Mouse (Mus musculus) large intestine, adult 2 months (tissue): ENCODE results near the gene Crat. TPM values are rescaled to one million over a fixed set of nuclear protein-coding genes. Genes with fewer than 3 reads are reported as not detected.

Experiments
- DNase-seq: peaks from one replicate; pipeline ENCODE4 v3.0.0-alpha.2; 2012; ENCODE audit warnings: low read depth, low spot score
- WGBS: fragments of 180-500 bp; shearing (Covaris S2); methylation state at CpG from one replicate; pipeline ENCODE4 v1.1.7; 2018; 5-methylcytosine and 5-hydroxymethylcytosine counted together
- polyA plus RNA-seq: library from polyadenylated mRNA; depleted of rRNA; stranded (reverse); fragments of >200 nt; gene quantifications from 2 replicates; pipeline ENCODE4 v1.2.3, GENCODE M21; 2012; rRNA removed

Crat gene
- polyA plus RNA-seq, 1 experiment = 45.4 TPM

DNA sequence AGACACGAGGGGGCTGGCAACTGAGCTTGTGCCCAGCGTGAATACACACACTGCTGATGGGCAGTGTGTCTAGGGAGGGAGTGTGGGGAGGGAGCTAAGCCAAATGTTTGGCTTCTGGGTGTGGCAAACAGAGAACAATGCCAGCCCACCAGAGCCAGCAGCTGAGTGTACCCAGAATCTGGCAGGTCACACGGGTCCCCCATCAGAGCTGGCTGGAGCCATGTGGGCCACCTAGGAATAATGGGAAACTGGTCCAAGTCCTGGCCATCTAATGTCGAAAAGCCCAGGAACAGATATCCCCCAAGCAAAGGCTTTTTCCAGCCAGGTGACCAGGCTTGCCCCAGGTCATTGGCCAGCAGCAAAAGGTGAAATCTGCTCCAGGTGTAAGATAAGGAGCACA, 59.8 kb downstream of the Crat start:
- 18% methylated on average over 4 of the region's 4 CpGs for WGBS
- no peak for DNase-seq

DNA sequence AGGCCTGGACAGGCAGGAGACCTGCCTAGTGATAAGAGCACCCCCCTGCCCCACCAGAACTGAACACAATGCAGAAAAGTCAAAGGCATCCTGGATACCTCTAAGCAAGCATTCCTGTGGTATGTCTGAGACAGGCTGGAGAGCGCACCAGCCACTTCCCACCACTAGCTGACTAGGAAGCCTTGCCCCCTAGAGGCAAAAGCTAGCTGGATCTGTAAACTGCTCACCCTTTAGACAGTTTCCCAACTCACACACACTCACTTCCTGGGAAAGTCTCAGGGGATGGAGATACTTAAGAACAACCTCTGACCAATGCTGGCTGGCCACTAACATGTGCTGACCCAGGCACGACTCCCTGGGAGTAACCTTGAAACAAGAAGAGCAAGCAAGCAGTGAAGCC, 64.5 kb downstream of the Crat start:
- DNase-seq = no peak
- 77% methylated on average over 2 of the region's 2 CpGs for WGBS

Other genes starting within 250 kb of the Crat start
- 33.5 and 42.0 TPM in 2 replicates for gene Endog, start 244.3 kb downstream of the Crat start, polyA plus RNA-seq
- gene Spout1, start 237.4 kb downstream of the Crat start, polyA plus RNA-seq = 25.4 and 26.4 TPM in 2 replicates
- gene Kyat1, start 210.0 kb downstream of the Crat start, polyA plus RNA-seq = 19.6 and 53.2 TPM in 2 replicates
- gene Lrrc8a, start 178.1 kb downstream of the Crat start, polyA plus RNA-seq = 19.3 and 25.5 TPM in 2 replicates
- gene Gm28035, start 175.2 kb downstream of the Crat start, polyA plus RNA-seq = 0.17 and 3.9 TPM in 2 replicates
- 8.0 and 9.5 TPM in 2 replicates for gene Phyhd1, start 149.6 kb downstream of the Crat start, polyA plus RNA-seq
- not detected in 2 replicates for gene Gm28038, start 134.8 kb downstream of the Crat start, polyA plus RNA-seq
- 16.9 and 21.0 TPM in 2 replicates for gene Dolk, start 129.5 kb downstream of the Crat start, polyA plus RNA-seq
- gene Nup188, start 129.4 kb downstream of the Crat start, polyA plus RNA-seq = 21.9 and 25.8 TPM in 2 replicates
- 108 and 138 TPM in 2 replicates for gene Sh3glb2, start 56.5 kb downstream of the Crat start, polyA plus RNA-seq
- gene Miga2, start 51.6 kb downstream of the Crat start, polyA plus RNA-seq = 27.7 and 46.6 TPM in 2 replicates
- 129 and 145 TPM in 2 replicates for gene Dolpp1, start 23.6 kb downstream of the Crat start, polyA plus RNA-seq
- 113 and 116 TPM in 2 replicates for gene Ptpa, start 226 bp upstream of the Crat start, polyA plus RNA-seq
- 3.0 and 3.5 TPM in 2 replicates for gene Ier5l, start 58.4 kb upstream of the Crat start, polyA plus RNA-seq
- 0.19 and 0.38 TPM in 2 replicates for gene Cstad, start 179.2 kb upstream of the Crat start, polyA plus RNA-seq